Mouse (Mus musculus) embryonic facial prominence, embryonic 14.5 days (tissue): ENCODE measurements around the gene Cox4i1. TPM values are rescaled to one million over a fixed set of nuclear protein-coding genes. Genes with fewer than 3 reads are reported as not detected.

ENCODE experiments used
- ATAC-seq: fragments of 200-750 bp; cut with Nextera tagmentation; 2 replicates; pipeline ENCODE4 v1.8.0; 2017; ENCODE audit warnings: low read depth, moderate number of reproducible peaks, moderate TSS enrichment
- DNase-seq: peaks from one replicate; pipeline ENCODE4 v3.0.0-alpha.2; 2015; ENCODE audit warnings: low spot score
- H3K27ac ChIP-seq: fragments of 300-500 bp; sonication (generic); replicated peaks from 2 replicates; pipeline ENCODE4 v1.5.1; 2014; ENCODE audit warnings: low read depth, mild to moderate bottlenecking, low read length, moderate library complexity
- H3K27me3 ChIP-seq: fragments of 300-500 bp; sonication (generic); replicated peaks from 2 replicates; pipeline ENCODE4 v1.6.1; 2014; ENCODE audit warnings: low read length; ENCODE audit not compliant: control insufficient read depth, insufficient read depth
- H3K36me3 ChIP-seq: fragments of 300-500 bp; sonication (generic); 2 replicates; pipeline ENCODE4 v1.6.1; 2014; ENCODE audit warnings: low read length, mixed read lengths; ENCODE audit not compliant: control insufficient read depth, insufficient read depth
- H3K4me1 ChIP-seq: fragments of 300-500 bp; sonication (generic); 2 replicates; pipeline ENCODE4 v1.6.1; 2014; ENCODE audit warnings: antibody characterized with exemption, low read length; ENCODE audit not compliant: control insufficient read depth, insufficient read depth
- H3K4me2 ChIP-seq: fragments of 300-500 bp; sonication (generic); 2 replicates; pipeline ENCODE4 v1.6.1; 2014; ENCODE audit warnings: low read depth, mild to moderate bottlenecking, low read length, moderate library complexity, mixed read lengths
- H3K4me3 ChIP-seq: fragments of 300-500 bp; sonication (generic); 2 replicates; pipeline ENCODE4 v1.5.1; 2014; ENCODE audit warnings: low read depth, mild to moderate bottlenecking, low read length
- H3K9ac ChIP-seq: fragments of 300-500 bp; sonication (generic); 2 replicates; pipeline ENCODE4 v1.6.1; 2014; ENCODE audit warnings: low read depth, mild to moderate bottlenecking, low read length, moderate library complexity, mixed read lengths
- H3K9me3 ChIP-seq: fragments of 300-500 bp; sonication (generic); 2 replicates; pipeline ENCODE4 v1.6.1; 2016; ENCODE audit warnings: low read length; ENCODE audit not compliant: control insufficient read depth
- WGBS: fragments of 180-500 bp; shearing (Covaris S2); extraction: QIAGEN DNeasy Blood & Tissue Kit; methylation state at CpG from one replicate; pipeline ENCODE4 v1.1.7; 2014; 5-methylcytosine and 5-hydroxymethylcytosine counted together
- polyA plus RNA-seq: library from polyadenylated mRNA; unstranded; fragments of >200 nt; fragmentation: Nextera tagmentation; extraction: Ambion mirVana; gene quantifications from 2 replicates; pipeline ENCODE4 v1.2.1, GENCODE M21; 2014

Cox4i1 gene
- polyA plus RNA-seq, 1 experiment from 2014 or later: 1,053 TPM

DNA sequence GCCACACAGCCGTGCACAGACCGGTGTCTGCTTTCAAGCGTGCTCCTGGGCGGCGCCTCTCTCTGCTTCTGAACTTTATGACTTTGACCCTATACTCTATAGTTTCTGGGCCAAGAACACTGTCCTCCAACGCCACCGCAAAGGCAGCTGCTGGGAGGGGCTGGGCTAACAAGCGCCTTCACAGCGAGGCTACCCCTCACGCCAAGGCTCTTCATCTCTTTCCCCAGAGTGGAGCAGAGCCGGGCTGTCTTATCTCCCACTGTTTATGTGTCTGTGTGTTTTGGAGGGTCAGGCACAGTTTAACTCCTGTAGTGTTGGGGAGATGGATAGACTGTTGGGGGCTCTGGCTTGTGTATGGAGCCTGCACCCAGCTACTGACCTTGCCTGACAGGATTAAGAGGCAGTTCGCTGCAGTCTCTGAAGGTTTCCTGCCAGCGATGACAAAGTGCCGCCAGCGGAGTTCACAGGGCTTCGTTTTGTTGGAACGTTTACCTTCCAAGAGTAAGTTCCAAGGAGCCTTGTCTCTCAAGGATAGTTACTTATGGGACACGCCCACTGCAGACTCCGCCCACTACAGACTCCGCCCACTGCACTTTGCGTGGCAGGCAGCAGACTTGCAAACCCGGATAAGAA, 26.0 kb downstream of the Cox4i1 start:
- H3K9me3 ChIP-seq: no peaks in the 10 kb centered on the region
- no peaks in the 10 kb centered on the region for H3K36me3 ChIP-seq
- H3K4me2 ChIP-seq: no peak overlapping the region
- ATAC-seq (no peak), DNase-seq (peak; percentile 36)
- H3K9ac ChIP-seq: no peak overlapping the region
- no peaks in the 10 kb centered on the region; the same call in 1 of the 2 replicates for H3K4me1 ChIP-seq
- 50% methylated on average over 22 of the region's 22 CpGs for WGBS
- no peak overlapping the region for H3K4me3 ChIP-seq
- H3K27me3 ChIP-seq: no peaks in the 10 kb centered on the region
- H3K27ac ChIP-seq: no peak overlapping the region

- 36% methylated on average over 13 of the region's 13 CpGs for WGBS
- H3K9ac ChIP-seq: no peak overlapping the region
- ATAC-seq: peak; percentile 87; the same call in 1 of the 2 replicates
- H3K4me1 ChIP-seq: no peaks in the 10 kb centered on the region; the same call in 1 of the 2 replicates
- H3K9me3 ChIP-seq: no peaks in the 10 kb centered on the region
- no peak overlapping the region for H3K27ac ChIP-seq
- H3K4me2 ChIP-seq: no peak overlapping the region
- H3K4me3 ChIP-seq: no peak overlapping the region
- no peaks in the 10 kb centered on the region for H3K27me3 ChIP-seq
- no peaks in the 10 kb centered on the region for H3K36me3 ChIP-seq
- peak; percentile 81 for DNase-seq
These were observed 28.6 kb downstream of the Cox4i1 start for GRCm38 (mm10) chr8:120696401-120697153.

DNA sequence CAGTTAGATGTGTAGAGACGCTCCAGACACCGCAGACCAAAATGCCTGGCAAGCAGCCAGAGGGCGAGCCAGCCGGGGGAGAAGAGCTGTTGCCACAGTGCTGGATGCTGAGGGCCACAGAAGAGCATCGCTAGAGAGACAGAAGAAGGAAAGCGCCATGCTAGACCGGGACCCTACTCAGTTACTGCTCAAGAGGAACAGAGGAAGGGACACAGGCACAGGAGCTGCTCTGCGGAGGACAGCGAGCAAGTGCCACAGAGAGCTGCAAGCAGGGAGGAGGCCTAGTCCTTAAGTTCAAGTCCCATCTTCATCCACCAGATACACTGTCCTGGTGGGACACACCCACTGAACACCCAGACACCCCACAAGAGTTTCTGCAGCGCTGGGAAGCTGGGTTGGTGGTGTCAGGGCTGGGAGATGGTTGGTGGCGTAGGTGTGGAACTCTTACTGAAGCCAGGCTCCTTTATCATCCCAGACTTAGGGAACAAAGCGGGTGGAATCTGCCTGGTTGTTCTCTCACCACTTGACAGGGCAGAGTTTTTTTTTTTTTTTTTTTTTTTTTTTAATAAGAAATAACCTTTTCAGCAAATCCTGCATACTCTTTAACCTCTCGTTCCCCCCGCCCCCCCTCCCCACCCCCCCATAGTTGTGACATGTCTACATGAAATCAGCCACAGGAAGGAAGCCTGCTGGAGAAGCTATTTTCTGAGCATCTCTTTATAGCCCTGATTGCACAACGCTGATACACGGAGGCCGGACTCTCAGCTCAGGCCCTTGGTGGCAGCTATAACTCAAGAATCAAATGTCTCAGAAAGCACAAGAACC, 29.3 kb downstream of the Cox4i1 start:
- Histone ChIP-seq H3K9ac (no peak overlapping the region), H3K36me3 (no peaks in the 10 kb centered on the region), H3K9me3 (no peaks in the 10 kb centered on the region), H3K27ac (no peak overlapping the region), H3K27me3 (no peaks in the 10 kb centered on the region), H3K4me1 (no peaks in the 10 kb centered on the region; the same call in 1 of the 2 replicates), H3K4me2 (no peak overlapping the region), H3K4me3 (no peak overlapping the region)
- DNase-seq: peak; percentile 55
- 67% methylated on average over 16 of the region's 17 CpGs for WGBS
- 0 out of 2 replicates have a peak, but pooled peaks have one; percentile 3 for ATAC-seq

DNA sequence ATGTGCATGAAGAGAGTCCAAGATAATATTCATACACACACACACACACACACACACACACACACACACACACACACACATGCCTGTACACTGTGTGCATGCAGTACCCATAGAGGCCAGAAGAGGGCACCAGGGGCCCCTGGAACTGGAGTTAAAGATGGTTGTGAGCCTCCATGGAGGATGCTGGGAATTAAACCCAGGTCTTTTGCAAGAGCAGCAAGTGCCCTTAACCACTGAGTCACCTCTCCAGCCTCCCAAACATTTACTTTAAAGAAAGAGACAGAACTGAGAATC, 29.9 kb downstream of the Cox4i1 start:
- Histone ChIP-seq H3K36me3 (no peaks in the 10 kb centered on the region), H3K9me3 (no peaks in the 10 kb centered on the region), H3K27me3 (no peaks in the 10 kb centered on the region), H3K4me3 (no peak overlapping the region), H3K27ac (no peak overlapping the region), H3K9ac (no peak overlapping the region), H3K4me2 (no peak overlapping the region), H3K4me1 (no peaks in the 10 kb centered on the region; the same call in 1 of the 2 replicates)
- ATAC-seq (no peak), DNase-seq (no peak)

GRCm38 (mm10) chr8:120698426-120698825, 30.4 kb downstream of the Cox4i1 start:
- no peak for ATAC-seq
- Histone ChIP-seq H3K9me3 (no peaks in the 10 kb centered on the region), H3K36me3 (no peaks in the 10 kb centered on the region), H3K4me1 (no peaks in the 10 kb centered on the region; the same call in 1 of the 2 replicates), H3K27me3 (no peaks in the 10 kb centered on the region), H3K9ac (no peak overlapping the region), H3K4me3 (no peak overlapping the region), H3K27ac (no peak overlapping the region), H3K4me2 (no peak overlapping the region)
- DNase-seq: no peak
- 84% methylated on average over 7 of the region's 7 CpGs for WGBS

DNA sequence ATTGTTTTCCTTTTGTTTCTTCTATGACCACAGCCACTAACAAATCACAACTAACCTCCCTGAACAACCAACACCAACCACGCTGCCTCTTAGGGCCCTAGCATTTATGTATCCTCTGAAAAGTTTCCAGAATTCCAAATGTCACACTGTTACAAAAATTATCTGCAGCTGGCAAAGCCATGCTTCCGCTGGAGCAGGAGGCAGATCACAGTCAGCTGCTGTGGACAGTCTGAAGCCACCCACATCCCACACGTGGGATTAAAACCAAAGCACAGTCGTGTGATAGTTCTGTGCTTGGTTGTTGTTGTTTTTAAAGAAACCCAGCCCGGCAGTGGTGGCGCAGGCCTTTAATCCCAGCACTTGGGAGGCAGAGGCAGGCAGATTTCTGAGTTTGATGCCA, 31.1 kb downstream of the Cox4i1 start:
- Histone ChIP-seq H3K4me3 (no peak overlapping the region), H3K9ac (no peak overlapping the region), H3K4me2 (no peak overlapping the region), H3K4me1 (no peaks in the 10 kb centered on the region; the same call in 1 of the 2 replicates), H3K27me3 (no peaks in the 10 kb centered on the region), H3K9me3 (no peaks in the 10 kb centered on the region), H3K27ac (no peak overlapping the region), H3K36me3 (no peaks in the 10 kb centered on the region)
- no peak for ATAC-seq
- WGBS: 57% methylated on average over 6 of the region's 6 CpGs
- no peak for DNase-seq

DNA sequence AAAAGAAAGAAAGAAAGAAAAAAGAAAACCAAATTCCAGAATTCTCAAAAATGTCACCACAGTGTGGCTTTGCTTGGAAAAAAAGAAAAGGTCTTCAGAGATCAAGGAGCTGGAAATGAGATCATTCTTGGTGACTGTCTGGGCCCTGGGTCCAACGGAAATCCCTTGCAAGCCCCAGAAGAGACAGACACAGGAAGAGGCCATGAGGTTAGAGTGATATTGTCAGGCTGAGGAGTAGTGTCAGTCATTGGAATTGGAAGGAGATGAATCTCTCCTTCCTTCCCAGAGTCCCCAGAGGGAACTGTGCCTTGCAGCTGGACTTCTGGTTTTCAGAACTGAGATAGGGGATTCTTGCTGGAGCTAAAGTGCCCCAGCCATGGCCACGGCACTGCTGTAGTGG, 31.5 kb downstream of the Cox4i1 start:
- no peak overlapping the region for H3K4me2 ChIP-seq
- H3K36me3 ChIP-seq: no peaks in the 10 kb centered on the region
- H3K27ac ChIP-seq: no peak overlapping the region
- no peaks in the 10 kb centered on the region; the same call in 1 of the 2 replicates for H3K4me1 ChIP-seq
- no peaks in the 10 kb centered on the region for H3K9me3 ChIP-seq
- no peak overlapping the region for H3K9ac ChIP-seq
- WGBS: 75% methylated on average over 2 of the region's 2 CpGs
- H3K27me3 ChIP-seq: no peaks in the 10 kb centered on the region
- no peak overlapping the region for H3K4me3 ChIP-seq
- DNase-seq (no peak), ATAC-seq (no peak)

- no peak overlapping the region for H3K27ac ChIP-seq
- WGBS: 84% methylated on average over 4 of the region's 4 CpGs
- ATAC-seq: no peak
These were observed 32.0 kb downstream of the Cox4i1 start for GRCm38 (mm10) chr8:120700053-120700452.

More at GRCm38 (mm10) chr8:120700053-120700452, 32.0 kb downstream of the Cox4i1 start:
- H3K4me1 ChIP-seq: no peaks in the 10 kb centered on the region; the same call in 1 of the 2 replicates
- no peak overlapping the region for H3K4me2 ChIP-seq
- H3K9ac ChIP-seq: no peak overlapping the region
- H3K4me3 ChIP-seq: no peak overlapping the region
- no peaks in the 10 kb centered on the region for H3K9me3 ChIP-seq
- DNase-seq: no peak
- H3K27me3 ChIP-seq: no peaks in the 10 kb centered on the region
- H3K36me3 ChIP-seq: no peaks in the 10 kb centered on the region
